Mouse (Mus musculus) MEL (cell line): ENCODE data around the gene Letm1. TPM values are rescaled to one million over a fixed set of nuclear protein-coding genes. Genes with fewer than 3 reads are reported as not detected.

Experiments
- DNase-seq: peaks from one replicate; pipeline ENCODE4 v3.0.0; 2011; ENCODE audit warnings: low read depth, low spot score
- H3K27ac ChIP-seq: 2 replicates; pipeline ENCODE4 v1.5.1; 2012; ENCODE audit warnings: low read depth, mild to moderate bottlenecking, control low read depth, low read length, moderate library complexity; ENCODE audit not compliant: control insufficient read depth
- H3K27me3 ChIP-seq, 2 experiments: fragments of 150-350 bp in 1 of 2; sonication (generic) in 1 of 2; 2 replicates each; pipeline ENCODE4 v1.6.1; 2012; ENCODE audit warnings: low read length in 2 of 2, mild to moderate bottlenecking in 2 of 2, improper control_type of control experiment in 1 of 2, moderate library complexity in 1 of 2; ENCODE audit not compliant: insufficient read depth in 2 of 2, control insufficient read depth in 1 of 2
- H3K36me3 ChIP-seq, 2 experiments: 2 replicates each; pipeline ENCODE4 v1.6.1; 2012 to 2014; ENCODE audit warnings: low read length in 2 of 2, improper control_type of control experiment in 1 of 2, inconsistent platforms in 1 of 2, mild to moderate bottlenecking in 1 of 2; ENCODE audit not compliant: insufficient read depth in 2 of 2, control insufficient read depth in 1 of 2
- H3K4me1 ChIP-seq, 2 experiments: fragments of 150-350 bp in 1 of 2; sonication (generic) in 1 of 2; 2 replicates each; pipeline ENCODE4 v1.6.1; 2012; ENCODE audit warnings: low read length in 2 of 2, improper control_type of control experiment in 1 of 2, mild to moderate bottlenecking in 1 of 2; ENCODE audit not compliant: insufficient read depth in 2 of 2, control insufficient read depth in 1 of 2
- H3K4me3 ChIP-seq, 2 experiments: fragments of 150-350 bp in 1 of 2; sonication (generic) in 1 of 2; 2 replicates each; pipeline ENCODE4 v1.5.1; 2012; ENCODE audit warnings: low read depth in 2 of 2, low read length in 2 of 2, mild to moderate bottlenecking in 2 of 2, moderate library complexity in 2 of 2, control low read depth in 1 of 2, improper control_type of control experiment in 1 of 2; ENCODE audit not compliant: control insufficient read depth in 1 of 2, insufficient read depth in 1 of 2
- H3K79me2 ChIP-seq: 2 replicates; pipeline ENCODE4 v1.6.1; 2012; ENCODE audit warnings: mild to moderate bottlenecking, low read length, moderate library complexity; ENCODE audit not compliant: control insufficient read depth, poor library complexity, insufficient read depth
- H3K9ac ChIP-seq: 2 replicates; pipeline ENCODE4 v1.6.1; 2012; ENCODE audit warnings: low read depth, mild to moderate bottlenecking, control low read depth, low read length, moderate library complexity; ENCODE audit not compliant: control insufficient read depth, poor library complexity, severe bottlenecking
- H3K9me3 ChIP-seq: fragments of 150-350 bp; sonication (generic); replicated peaks from 2 replicates; pipeline ENCODE4 v1.6.1; 2012; ENCODE audit warnings: mild to moderate bottlenecking, low read length, improper control_type of control experiment, moderate library complexity; ENCODE audit not compliant: insufficient read depth
- BHLHE40 ChIP-seq: IDR thresholded peaks from 2 replicates; pipeline ENCODE4 v1.6.1; 2012; ENCODE audit warnings: low read depth, mild to moderate bottlenecking, inconsistent platforms, low read length, improper control_type of control experiment, borderline replicate concordance
- CHD1 ChIP-seq: IDR thresholded peaks from 2 replicates; pipeline ENCODE4 v1.6.1; 2012; ENCODE audit warnings: low read depth, mild to moderate bottlenecking, inconsistent platforms, low read length, improper control_type of control experiment
- CHD2 ChIP-seq: IDR thresholded peaks from 2 replicates; pipeline ENCODE4 v1.6.1; 2011; ENCODE audit warnings: low read length, improper control_type of control experiment
- CTCF ChIP-seq, 3 experiments: IDR thresholded peaks in 2 of 3; conservative IDR thresholded peaks in 1 of 3; 2 replicates each; pipeline ENCODE4 v1.5.1; 2011 to 2012; ENCODE audit warnings: low read length in 3 of 3, low read depth in 2 of 3, mild to moderate bottlenecking in 2 of 3, improper control_type of control experiment in 1 of 3, inconsistent platforms in 1 of 3, mixed read lengths in 1 of 3, moderate library complexity in 1 of 3; ENCODE audit not compliant: control insufficient read depth in 1 of 3, insufficient read depth in 1 of 3, poor library complexity in 1 of 3, severe bottlenecking in 1 of 3
- EP300 ChIP-seq, 2 experiments: IDR thresholded peaks; 2 replicates each; pipeline ENCODE4 v1.6.1; 2011; ENCODE audit warnings: improper control_type of control experiment in 2 of 2, low read length in 2 of 2, low read depth in 1 of 2, mild to moderate bottlenecking in 1 of 2
- ETS1 ChIP-seq: IDR thresholded peaks from 2 replicates; pipeline ENCODE4 v1.6.1; 2012; ENCODE audit warnings: low read depth, mild to moderate bottlenecking, inconsistent platforms, low read length, improper control_type of control experiment, moderate library complexity
- GABPA ChIP-seq: IDR thresholded peaks from 2 replicates; pipeline ENCODE4 v1.6.1; 2012; ENCODE audit warnings: low read depth, mild to moderate bottlenecking, inconsistent platforms, low read length, improper control_type of control experiment, moderate library complexity
- GATA1 ChIP-seq: IDR thresholded peaks from 2 replicates; pipeline ENCODE4 v1.6.1; 2011; ENCODE audit warnings: low read depth, low read length, improper control_type of control experiment
- HCFC1 ChIP-seq: IDR thresholded peaks from 2 replicates; pipeline ENCODE4 v1.6.1; 2012; ENCODE audit warnings: low read depth, mild to moderate bottlenecking, inconsistent platforms, low read length, improper control_type of control experiment, moderate library complexity
- JUND ChIP-seq: IDR thresholded peaks from 2 replicates; pipeline ENCODE4 v1.6.1; 2011; ENCODE audit warnings: low read depth, mild to moderate bottlenecking, improper control_type of control experiment, low read length
- KAT2A ChIP-seq: conservative IDR thresholded peaks from 2 replicates; pipeline ENCODE4 v1.6.1; 2012; ENCODE audit warnings: low read depth, low read length, improper control_type of control experiment, inconsistent platforms
- MAFK ChIP-seq: IDR thresholded peaks from 2 replicates; pipeline ENCODE4 v1.6.1; 2011; ENCODE audit warnings: low read depth, mild to moderate bottlenecking, low read length, improper control_type of control experiment, borderline replicate concordance
- MAX ChIP-seq: IDR thresholded peaks from 2 replicates; pipeline ENCODE4 v1.6.1; 2011; ENCODE audit warnings: low read length, improper control_type of control experiment
- MAZ ChIP-seq: IDR thresholded peaks from 2 replicates; pipeline ENCODE4 v1.6.1; 2012; ENCODE audit warnings: low read depth, mild to moderate bottlenecking, inconsistent platforms, low read length, improper control_type of control experiment
- MEF2A ChIP-seq: IDR thresholded peaks from 2 replicates; pipeline ENCODE4 v1.6.1; 2014; ENCODE audit warnings: low read depth, mild to moderate bottlenecking, inconsistent platforms, low read length, improper control_type of control experiment; ENCODE audit not compliant: poor library complexity, insufficient replicate concordance, severe bottlenecking; ENCODE audit errors: extremely low read depth
- MYB ChIP-seq: IDR thresholded peaks from 2 replicates; pipeline ENCODE4 v1.6.1; 2011; ENCODE audit warnings: mild to moderate bottlenecking, low read depth, low read length, improper control_type of control experiment
- POLR2AphosphoS2 ChIP-seq: IDR thresholded peaks from 2 replicates; pipeline ENCODE4 v1.6.1; 2011; ENCODE audit warnings: low read length, improper control_type of control experiment
- RAD21 ChIP-seq: IDR thresholded peaks from 2 replicates; pipeline ENCODE4 v1.6.1; 2011; ENCODE audit warnings: mild to moderate bottlenecking, low read depth, low read length, improper control_type of control experiment
- RCOR1 ChIP-seq: IDR thresholded peaks from 2 replicates; pipeline ENCODE4 v1.6.1; 2012; ENCODE audit warnings: low read depth, mild to moderate bottlenecking, inconsistent platforms, low read length, improper control_type of control experiment
- SMC3 ChIP-seq: IDR thresholded peaks from 2 replicates; pipeline ENCODE4 v1.6.1; 2011; ENCODE audit warnings: low read depth, low read length, improper control_type of control experiment
- TAL1 ChIP-seq: IDR thresholded peaks from 2 replicates; pipeline ENCODE4 v1.6.1; 2012; ENCODE audit warnings: mild to moderate bottlenecking, inconsistent platforms, low read length, moderate library complexity, mixed read lengths
- TBP ChIP-seq: IDR thresholded peaks from 2 replicates; pipeline ENCODE4 v1.8.0; 2011; ENCODE audit warnings: low read depth, low read length, improper control_type of control experiment
- TCF12 ChIP-seq: IDR thresholded peaks from 2 replicates; pipeline ENCODE4 v1.6.1; 2014; ENCODE audit warnings: low read depth, mild to moderate bottlenecking, inconsistent platforms, low read length, improper control_type of control experiment, moderate library complexity
- USF1 ChIP-seq: IDR thresholded peaks from 2 replicates; pipeline ENCODE4 v1.6.1; 2014; ENCODE audit warnings: low read depth, mild to moderate bottlenecking, inconsistent platforms, low read length, improper control_type of control experiment, moderate library complexity
- ZC3H11A ChIP-seq: IDR thresholded peaks from 2 replicates; pipeline ENCODE4 v1.6.1; 2012; ENCODE audit warnings: low read depth, mild to moderate bottlenecking, inconsistent platforms, low read length, improper control_type of control experiment
- ZMIZ1 ChIP-seq: IDR thresholded peaks from 2 replicates; pipeline ENCODE4 v1.6.1; 2012; ENCODE audit warnings: low read depth, mild to moderate bottlenecking, inconsistent platforms, low read length, improper control_type of control experiment, moderate library complexity
- ZNF384 ChIP-seq: IDR thresholded peaks from 2 replicates; pipeline ENCODE4 v1.6.1; 2012; ENCODE audit warnings: low read depth, mild to moderate bottlenecking, inconsistent platforms, low read length, improper control_type of control experiment
- polyA plus RNA-seq, 2 experiments: library from polyadenylated mRNA; stranded (reverse) in 1 of 2; unstranded in 1 of 2; fragments of >175 nt in 1 of 2; fragments of >200 nt in 1 of 2; gene quantifications; 2 replicates each; pipeline versions ENCODE4 v1.2.1 to v1.2.4; 2012; ENCODE audit warnings: low replicate concordance in 2 of 2, low read depth in 1 of 2; ENCODE audit not compliant: insufficient read length in 2 of 2, insufficient read depth in 1 of 2, missing spikeins in 1 of 2
- total RNA-seq: library from RNA; depleted of rRNA; stranded (reverse); fragments of 300-350 nt; gene quantifications from 2 replicates; pipeline ENCODE4 v1.2.3, GENCODE M21; 2012

The Letm1 gene
- total and polyA plus RNA-seq, 3 experiments, result 59.5 to 127 (median 119) TPM

DNA sequence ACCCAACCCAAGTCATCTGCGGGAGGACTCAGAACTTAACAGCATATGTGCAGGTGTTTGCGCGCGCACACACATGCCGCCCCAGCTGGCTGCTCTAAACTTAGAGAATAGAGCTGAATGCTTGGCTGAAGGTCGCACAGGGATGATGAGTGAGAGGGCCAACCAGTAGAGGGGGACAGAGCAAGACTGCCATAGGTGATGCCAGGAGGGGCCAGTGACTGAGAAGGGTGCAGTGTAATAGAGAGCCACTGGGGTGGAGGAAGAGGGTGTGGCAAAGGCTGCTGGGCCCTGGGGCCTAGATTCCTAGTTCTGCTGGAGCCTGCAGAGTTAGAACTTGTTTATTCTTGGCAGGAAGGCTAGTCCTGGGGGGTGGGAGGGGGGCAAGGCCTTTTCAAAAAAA is 66.2 kb downstream of the Letm1 start:
- TF ChIP-seq TAL1 (no peak), HCFC1 (no peak), CTCF (IDR thresholded peaks at IDR 0.05 in 2 of 3, conservative IDR thresholded peaks at IDR 0.05 in 1 of 3; ENCODE audit: control insufficient read depth in 1 of 3, insufficient read depth in 1 of 3, low read depth in 2 of 3, low read length in 3 of 3, poor library complexity in 1 of 3, severe bottlenecking in 1 of 3) (peak in 1 of 3 experiments; percentile 22; a peak in 1 of 6 replicates), TCF12 (no peak)
- DNase-seq, result peak; percentile 32
- H3K9me3 ChIP-seq, result no peaks in the 10 kb centered on the region
- no peak overlapping the region for H3K9ac ChIP-seq
- no peak overlapping the region for H3K27ac ChIP-seq
- H3K36me3 ChIP-seq, result peaks cover 0 to 2% of the 10 kb centered on the region in 2 experiments; a peak in 1 of 4 replicates
- H3K27me3 ChIP-seq, result no peaks in the 10 kb centered on the region
- H3K79me2 ChIP-seq, result no peaks in the 10 kb centered on the region
- peaks cover 0 to 25% of the 10 kb centered on the region in 2 experiments; a peak in 3 of 4 replicates for H3K4me1 ChIP-seq
- no peak overlapping the region for H3K4me3 ChIP-seq

DNA sequence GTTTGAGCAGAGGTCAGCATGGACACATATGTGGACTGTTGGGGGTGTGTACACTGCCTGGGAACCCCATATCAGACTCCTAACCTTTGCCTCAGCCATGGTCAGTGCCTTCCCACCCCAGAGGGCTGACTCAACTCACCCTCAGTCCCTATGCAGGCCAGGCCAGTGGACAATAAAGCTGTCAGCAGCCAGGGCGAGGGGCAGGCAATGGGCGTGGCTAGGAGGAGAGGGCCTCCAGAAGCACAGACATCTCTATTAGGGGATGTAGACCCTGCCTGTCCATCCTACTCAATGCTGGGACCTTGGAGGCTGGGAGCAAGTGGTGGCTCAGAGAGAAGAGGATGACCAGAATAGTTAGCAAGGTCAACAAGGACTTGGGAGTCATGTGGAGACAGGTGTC is 67.4 kb downstream of the Letm1 start:
- TF ChIP-seq MAX (no peak), RAD21 (no peak), RCOR1 (no peak), CHD1 (no peak), EP300 (IDR thresholded peaks at IDR 0.05; ENCODE audit: low read depth in 1 of 2, low read length in 2 of 2) (no peak), ZNF384 (no peak), TAL1 (no peak), ETS1 (no peak), ZMIZ1 (no peak), MEF2A (no peak), GATA1 (no peak), MYB (no peak)
- TF ChIP-seq, all 39 proteins: peak for 0
- H3K4me3 ChIP-seq, result no peak overlapping the region
- no peaks in the 10 kb centered on the region; a peak in 1 of 4 replicates for H3K27me3 ChIP-seq
- no peak overlapping the region for H3K27ac ChIP-seq
- H3K9me3 ChIP-seq, result no peaks in the 10 kb centered on the region
- peaks cover 0 to 15% of the 10 kb centered on the region in 2 experiments; a peak in 2 of 4 replicates for H3K4me1 ChIP-seq
- H3K79me2 ChIP-seq, result no peaks in the 10 kb centered on the region
- no peaks in the 10 kb centered on the region for H3K36me3 ChIP-seq
- no peak for DNase-seq
- no peak overlapping the region for H3K9ac ChIP-seq

DNA sequence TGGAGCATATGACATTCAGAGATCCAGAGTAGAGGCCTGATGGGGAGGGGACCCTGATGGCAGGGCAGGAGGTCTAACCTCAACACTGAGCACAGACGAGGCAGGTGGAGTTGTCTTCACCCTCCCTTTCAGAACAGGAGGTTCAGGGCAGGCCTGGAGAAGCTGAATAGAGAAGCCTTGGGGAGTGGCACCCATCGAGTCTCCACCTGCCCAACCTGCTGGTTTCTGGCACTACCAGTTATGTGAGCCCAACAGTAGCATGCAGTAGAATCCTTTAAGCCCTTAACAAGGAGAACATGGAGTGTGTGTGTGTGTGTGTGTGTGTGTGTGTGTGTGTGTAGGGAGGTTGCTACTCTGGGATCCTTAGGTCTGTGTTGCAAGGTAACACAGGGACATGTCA is 70.1 kb downstream of the Letm1 start:
- Histone ChIP-seq H3K27me3 (no peaks in the 10 kb centered on the region; a peak in 1 of 4 replicates), H3K9ac (no peak overlapping the region), H3K27ac (no peak overlapping the region)

More for the DNA sequence above, 70.1 kb downstream of the Letm1 start:
- H3K4me3 ChIP-seq, result no peak overlapping the region
- H3K36me3 ChIP-seq, result no peaks in the 10 kb centered on the region
- DNase-seq, result no peak
- TF ChIP-seq JUND (no peak), MAZ (no peak), CHD1 (no peak), POLR2AphosphoS2 (no peak), EP300 (IDR thresholded peaks at IDR 0.05; ENCODE audit: low read depth in 1 of 2, low read length in 2 of 2) (no peak), HCFC1 (no peak), MAFK (no peak), USF1 (no peak), CHD2 (no peak), GABPA (no peak), CTCF (IDR thresholded peaks at IDR 0.05 in 2 of 3, conservative IDR thresholded peaks at IDR 0.05 in 1 of 3; ENCODE audit: control insufficient read depth in 1 of 3, insufficient read depth in 1 of 3, low read depth in 2 of 3, low read length in 3 of 3, poor library complexity in 1 of 3, severe bottlenecking in 1 of 3) (no peak), SMC3 (no peak), TBP (no peak), KAT2A (no peak), ZC3H11A (no peak), RCOR1 (no peak), BHLHE40 (no peak)
- no peaks in the 10 kb centered on the region for H3K9me3 ChIP-seq
- no peaks in the 10 kb centered on the region for H3K4me1 ChIP-seq
- H3K79me2 ChIP-seq, result no peaks in the 10 kb centered on the region
